Mouse (Mus musculus): ENCODE results near the gene Aqp5. TPM values are rescaled to one million over a fixed set of nuclear protein-coding genes. Genes with fewer than 3 reads are reported as not detected.

Aqp5 gene
- total and polyA plus RNA-seq, 2 experiments from 2014 or later, result 0.64 to 0.76 TPM

GRCm38 (mm10) chr15:99584407-99585202 is 6.0 kb upstream of the Aqp5 start:
- DNase-seq, result no peak
- Histone ChIP-seq H3K27ac (ENCODE audit: low read depth, low read length) (no peak overlapping the region), H3K9me3 (ENCODE audit: low read length) (no peaks in the 10 kb centered on the region), H3K27me3 (ENCODE audit: insufficient read depth, low read length) (peaks cover 58% of the 10 kb centered on the region), H3K4me1 (ENCODE audit: insufficient read depth) (0 out of 2 replicates have a peak, but pooled peaks cover 3% of the 10 kb centered on the region), H3K4me3 (ENCODE audit: low read depth, low read length) (peak overlapping the region; percentile 27), H3K4me2 (ENCODE audit: low read depth) (peak overlapping the region; percentile 42), H3K9ac (no peak overlapping the region), H3K36me3 (ENCODE audit: insufficient read depth) (no peaks in the 10 kb centered on the region)
- WGBS, result 4% methylated on average over 24 of the region's 24 CpGs
- TF ChIP-seq CTCF (IDR thresholded peaks at IDR 0.05; ENCODE audit: low read depth), result no peak
- no peak for ATAC-seq

GRCm38 (mm10) chr15:99585741-99586140 is 4.8 kb upstream of the Aqp5 start:
- Histone ChIP-seq H3K27ac (ENCODE audit: low read depth, low read length) (no peak overlapping the region), H3K27me3 (ENCODE audit: insufficient read depth, low read length) (peaks cover 69% of the 10 kb centered on the region), H3K9ac (no peak overlapping the region), H3K4me3 (ENCODE audit: low read depth, low read length) (no peak overlapping the region), H3K9me3 (ENCODE audit: low read length) (0 out of 2 replicates have a peak, but pooled peaks cover 2% of the 10 kb centered on the region), H3K4me2 (ENCODE audit: low read depth) (no peak overlapping the region), H3K36me3 (ENCODE audit: insufficient read depth) (no peaks in the 10 kb centered on the region), H3K4me1 (ENCODE audit: insufficient read depth) (0 out of 2 replicates have a peak, but pooled peaks cover 3% of the 10 kb centered on the region)
- ATAC-seq, result no peak
- no peak for DNase-seq
- no peak for TF ChIP-seq CTCF (IDR thresholded peaks at IDR 0.05; ENCODE audit: low read depth)
- WGBS, result 81% methylated on average over 6 of the region's 6 CpGs

- Histone ChIP-seq H3K36me3 (ENCODE audit: insufficient read depth) (no peaks in the 10 kb centered on the region), H3K27me3 (ENCODE audit: insufficient read depth, low read length) (peaks cover 75% of the 10 kb centered on the region), H3K9me3 (ENCODE audit: low read length) (0 out of 2 replicates have a peak, but pooled peaks cover 2% of the 10 kb centered on the region), H3K9ac (no peak overlapping the region), H3K27ac (ENCODE audit: low read depth, low read length) (no peak overlapping the region), H3K4me1 (ENCODE audit: insufficient read depth) (0 out of 2 replicates have a peak, but pooled peaks cover 3% of the 10 kb centered on the region), H3K4me3 (ENCODE audit: low read depth, low read length) (no peak overlapping the region), H3K4me2 (ENCODE audit: low read depth) (no peak overlapping the region)
- DNase-seq (no peak), ATAC-seq (no peak)
- no peak for TF ChIP-seq CTCF (IDR thresholded peaks at IDR 0.05; ENCODE audit: low read depth)
- 91% methylated on average over 3 of the region's 3 CpGs for WGBS
Observed at GRCm38 (mm10) chr15:99586525-99586924, 4.1 kb upstream of the Aqp5 start.

GRCm38 (mm10) chr15:99589237-99589636 is 1.3 kb upstream of the Aqp5 start:
- no peak overlapping the region for H3K4me3 ChIP-seq (ENCODE audit: low read depth, low read length)
- H3K9ac ChIP-seq, result no peak overlapping the region
- H3K4me1 ChIP-seq (ENCODE audit: insufficient read depth), result no peaks in the 10 kb centered on the region
- no peak for DNase-seq
- H3K4me2 ChIP-seq (ENCODE audit: low read depth), result no peak overlapping the region
- H3K36me3 ChIP-seq (ENCODE audit: insufficient read depth), result no peaks in the 10 kb centered on the region
- TF ChIP-seq CTCF (IDR thresholded peaks at IDR 0.05; ENCODE audit: low read depth), result no peak
- ATAC-seq, result no peak
- no peak overlapping the region for H3K27ac ChIP-seq (ENCODE audit: low read depth, low read length)
- WGBS, result 7% methylated on average over 9 of the region's 9 CpGs
- peaks cover 79% of the 10 kb centered on the region for H3K27me3 ChIP-seq (ENCODE audit: insufficient read depth, low read length)
- 0 out of 2 replicates have a peak, but pooled peaks cover 2% of the 10 kb centered on the region for H3K9me3 ChIP-seq (ENCODE audit: low read length)

DNA sequence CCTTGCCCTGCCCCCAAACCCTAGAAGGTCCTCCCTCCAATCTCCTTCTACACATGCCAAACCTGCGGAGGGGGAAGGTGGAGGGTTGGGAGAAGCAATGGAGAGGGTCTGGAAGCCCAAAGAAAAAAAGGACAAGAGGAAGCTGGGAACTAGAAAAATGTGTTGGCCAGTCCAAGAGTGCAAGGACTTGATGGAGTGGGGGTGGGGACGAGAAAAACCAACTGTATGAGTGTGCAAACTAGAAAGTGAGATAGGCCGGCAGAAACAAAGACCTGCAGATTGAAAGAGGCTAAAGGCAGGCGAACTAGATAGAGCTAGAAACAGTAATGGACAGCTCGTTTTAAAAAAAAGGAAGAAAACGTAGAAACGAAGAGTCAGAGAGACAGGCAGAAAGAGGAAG is 878 bp upstream of the Aqp5 start:
- H3K9ac ChIP-seq, result no peak overlapping the region
- H3K27ac ChIP-seq (ENCODE audit: low read depth, low read length), result no peak overlapping the region
- TF ChIP-seq CTCF (IDR thresholded peaks at IDR 0.05; ENCODE audit: low read depth), result no peak
- H3K4me3 ChIP-seq (ENCODE audit: low read depth, low read length), result no peak overlapping the region
- no peaks in the 10 kb centered on the region for H3K36me3 ChIP-seq (ENCODE audit: insufficient read depth)
- WGBS, result 17% methylated on average over 7 of the region's 7 CpGs
- H3K4me2 ChIP-seq (ENCODE audit: low read depth), result no peak overlapping the region
- DNase-seq (no peak), ATAC-seq (no peak)
- H3K9me3 ChIP-seq (ENCODE audit: low read length), result 0 out of 2 replicates have a peak, but pooled peaks cover 2% of the 10 kb centered on the region
- peaks cover 79% of the 10 kb centered on the region for H3K27me3 ChIP-seq (ENCODE audit: insufficient read depth, low read length)
- H3K4me1 ChIP-seq (ENCODE audit: insufficient read depth), result no peaks in the 10 kb centered on the region

GRCm38 (mm10) chr15:99592177-99592576 is 1.6 kb downstream of the Aqp5 start:
- no peaks in the 10 kb centered on the region for H3K36me3 ChIP-seq (ENCODE audit: insufficient read depth)
- 60% methylated on average over 8 of the region's 8 CpGs for WGBS
- peaks cover 65% of the 10 kb centered on the region for H3K27me3 ChIP-seq (ENCODE audit: insufficient read depth, low read length)
- H3K9me3 ChIP-seq (ENCODE audit: low read length), result 0 out of 2 replicates have a peak, but pooled peaks cover 2% of the 10 kb centered on the region
- H3K4me2 ChIP-seq (ENCODE audit: low read depth), result no peak overlapping the region
- DNase-seq (no peak), ATAC-seq (no peak)
- no peak overlapping the region for H3K27ac ChIP-seq (ENCODE audit: low read depth, low read length)
- no peak overlapping the region for H3K9ac ChIP-seq
- H3K4me3 ChIP-seq (ENCODE audit: low read depth, low read length), result no peak overlapping the region
- H3K4me1 ChIP-seq (ENCODE audit: insufficient read depth), result no peaks in the 10 kb centered on the region
- no peak for TF ChIP-seq CTCF (IDR thresholded peaks at IDR 0.05; ENCODE audit: low read depth)

DNA sequence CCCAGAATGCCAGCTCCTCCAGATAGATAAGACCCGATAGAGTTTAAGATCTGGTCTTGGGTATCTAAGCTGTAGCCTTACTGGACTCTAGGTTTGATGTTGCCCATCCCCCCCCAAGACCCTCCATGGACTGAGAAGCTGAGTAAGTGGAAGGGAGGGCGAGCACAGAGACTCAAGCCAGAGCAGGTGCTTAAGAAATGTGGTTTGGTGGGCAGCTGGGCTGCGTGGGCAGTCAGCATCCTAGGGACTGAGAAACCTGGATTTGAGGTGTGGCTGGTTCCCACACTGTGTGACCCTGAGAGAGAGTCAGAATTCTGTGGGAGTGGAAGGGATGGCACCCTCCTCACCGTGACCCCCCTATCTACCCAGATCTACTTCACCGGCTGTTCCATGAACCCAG is 2.3 kb downstream of the Aqp5 start:
- TF ChIP-seq CTCF (IDR thresholded peaks at IDR 0.05; ENCODE audit: low read depth), result no peak
- WGBS, result 86% methylated on average over 5 of the region's 5 CpGs
- Histone ChIP-seq H3K27ac (ENCODE audit: low read depth, low read length) (no peak overlapping the region), H3K9me3 (ENCODE audit: low read length) (0 out of 2 replicates have a peak, but pooled peaks cover 2% of the 10 kb centered on the region), H3K4me2 (ENCODE audit: low read depth) (no peak overlapping the region), H3K4me1 (ENCODE audit: insufficient read depth) (no peaks in the 10 kb centered on the region), H3K9ac (no peak overlapping the region), H3K27me3 (ENCODE audit: insufficient read depth, low read length) (peaks cover 61% of the 10 kb centered on the region), H3K4me3 (ENCODE audit: low read depth, low read length) (no peak overlapping the region), H3K36me3 (ENCODE audit: insufficient read depth) (no peaks in the 10 kb centered on the region)
- ATAC-seq (no peak), DNase-seq (no peak)

All from forebrain, postnatal 0 days (tissue).